16 mouse cellular contexts compared by ENCODE assay signal in genomic region chr2:142629523-142630312, GRCm38 (mm10).
DNase-seq lines count a peak whose midpoint lies in the region; ATAC-seq and TF ChIP-seq lines count a peak whose summit lies in the region.
"Had no signal": no experiment of that assay in that cellular context is flagged by ENCODE, and none has a peak within 500 bp of the region (broad histone marks: within the 10 kb centered on the region; RNA-seq: fewer than 3 reads in every experiment).

No protein-coding gene starts in this region.

- H3K27me3 ChIP-seq in liver, adult 2 months (ENCODE audit: control insufficient read depth, insufficient read depth, low read length), result no peaks in the 10 kb centered on the region
- H3K27me3 ChIP-seq in intestine, postnatal 0 days (replicated peaks; ENCODE audit: control insufficient read depth, insufficient read depth, low read length), result no peaks in the 10 kb centered on the region
- H3K27me3 ChIP-seq in forebrain, embryonic 12.5 days, result no peaks in the 10 kb centered on the region
- H3K27me3 ChIP-seq: embryonic facial prominence, embryonic 12.5 days; midbrain, embryonic 15.5 days had no signal

- peak; percentile 96 for ATAC-seq in intestine, postnatal 0 days
- no peak for ATAC-seq in forebrain, embryonic 12.5 days (ENCODE audit: low FRiP score)
- ATAC-seq: CD4-positive, CD25-positive, alpha-beta regulatory T cell, adult 4 months; midbrain, embryonic 15.5 days had no signal

- intact Hi-C loops in gastrocnemius, postnatal 14 days (cut with DNase I; ENCODE audit: low total_unique reads), result no loop called here

- no peaks in the 10 kb centered on the region for H3K9me3 ChIP-seq in intestine, postnatal 0 days (ENCODE audit: control insufficient read depth)
- no peaks in the 10 kb centered on the region for H3K9me3 ChIP-seq in forebrain, embryonic 12.5 days
- H3K9me3 ChIP-seq: embryonic facial prominence, embryonic 12.5 days; heart, embryonic 12.5 days; midbrain, embryonic 15.5 days had no signal

- no peaks in the 10 kb centered on the region for H3K79me2 ChIP-seq in liver, adult 2 months (ENCODE audit: control insufficient read depth, insufficient read depth, low read length)

- no peaks in the 10 kb centered on the region; the same call in 1 of the 2 replicates for H3K4me1 ChIP-seq in liver, adult 2 months (ENCODE audit: control insufficient read depth, insufficient read depth, low read length)
- H3K4me1 ChIP-seq in intestine, postnatal 0 days (replicated peaks; ENCODE audit: control insufficient read depth, insufficient read depth, low read length), result no peaks in the 10 kb centered on the region
- peaks cover 10% of the 10 kb centered on the region for H3K4me1 ChIP-seq in forebrain, embryonic 12.5 days
- H3K4me1 ChIP-seq: embryonic facial prominence, embryonic 12.5 days; heart, embryonic 12.5 days had no signal

- H3K9ac ChIP-seq in liver, adult 2 months (ENCODE audit: low read depth, low read length), result no peak overlapping the region
- H3K9ac ChIP-seq in intestine, postnatal 0 days (ENCODE audit: low read depth, low read length), result no peak overlapping the region
- no peak overlapping the region for H3K9ac ChIP-seq in forebrain, embryonic 12.5 days
- H3K9ac ChIP-seq: embryonic facial prominence, embryonic 12.5 days; heart, embryonic 12.5 days; midbrain, embryonic 15.5 days had no signal

- no peak for TF ChIP-seq POLR2A in liver, adult 2 months (IDR thresholded peaks at IDR 0.05; ENCODE audit: extremely low read depth, insufficient read depth, low read length)

- H3K4me3 ChIP-seq in liver, adult 2 months (ENCODE audit: insufficient read depth, low read depth, low read length), result no peak overlapping the region
- no peak overlapping the region for H3K4me3 ChIP-seq in intestine, postnatal 0 days (ENCODE audit: low read depth, low read length)
- no peak overlapping the region for H3K4me3 ChIP-seq in forebrain, embryonic 12.5 days (replicated peaks)
- H3K4me3 ChIP-seq: embryonic facial prominence, embryonic 12.5 days; heart, embryonic 12.5 days; left cerebral cortex, adult 2 months; midbrain, embryonic 15.5 days had no signal

- TF ChIP-seq CTCF in liver, adult 2 months (IDR thresholded peaks at IDR 0.05; ENCODE audit: low read depth, low read length), result no peak
- TF ChIP-seq CTCF in intestine, postnatal 0 days (IDR thresholded peaks at IDR 0.05; ENCODE audit: low read depth), result no peak

- no peak overlapping the region for H3K4me2 ChIP-seq in intestine, postnatal 0 days (replicated peaks; ENCODE audit: low read depth)
- no peak overlapping the region for H3K4me2 ChIP-seq in forebrain, embryonic 12.5 days
- H3K4me2 ChIP-seq: embryonic facial prominence, embryonic 12.5 days; heart, embryonic 12.5 days; midbrain, embryonic 15.5 days had no signal

- 87% methylated on average over 2 of the region's 2 CpGs for WGBS in liver, adult 2 months
- WGBS in intestine, postnatal 0 days, result 31% methylated on average over 2 of the region's 2 CpGs
- WGBS in forebrain, embryonic 12.5 days, result 79% methylated on average over 2 of the region's 2 CpGs

- DNase-seq in liver, adult 2 months (ENCODE audit: extremely low read depth, low read depth, low spot score), result peak; percentile 44
- DNase-seq in liver, result no peak
- peak; percentile 36 for DNase-seq in kidney, adult 9 months
- peak; percentile 63 to 74 for DNase-seq in kidney, postnatal 4 days
- no peak for DNase-seq in gastrocnemius, postnatal 14 days
- DNase-seq: adrenal gland, postnatal 14 days; gastrocnemius, postnatal 25 days; heart, postnatal 36 days; thymus, adult 2 months had no signal

- H3K36me3 ChIP-seq in liver, adult 2 months (ENCODE audit: control insufficient read depth, insufficient read depth, low read length), result peaks cover 3% of the 10 kb centered on the region; the same call in 1 of the 2 replicates
- no peaks in the 10 kb centered on the region for H3K36me3 ChIP-seq in intestine, postnatal 0 days (ENCODE audit: control insufficient read depth, insufficient read depth)
- no peaks in the 10 kb centered on the region for H3K36me3 ChIP-seq in forebrain, embryonic 12.5 days (replicated peaks)
- H3K36me3 ChIP-seq: embryonic facial prominence, embryonic 12.5 days; heart, embryonic 12.5 days; midbrain, embryonic 15.5 days had no signal

- no peak overlapping the region for H3K27ac ChIP-seq in liver, adult 2 months (replicated peaks; ENCODE audit: insufficient read depth, low read depth, low read length)
- H3K27ac ChIP-seq in intestine, postnatal 0 days (ENCODE audit: low read depth, low read length), result no peak overlapping the region
- no peak overlapping the region for H3K27ac ChIP-seq in forebrain, embryonic 12.5 days
- H3K27ac ChIP-seq: embryonic facial prominence, embryonic 12.5 days; left cerebral cortex, adult 2 months; midbrain, embryonic 15.5 days had no signal

Comparison
In these comparisons a context has a peak if more than half of its experiments do, and no peak if none do; other contexts are left out.
1. DNase-seq: peak in liver, adult 2 months (single experiment), kidney, adult 9 months (single experiment) and kidney, postnatal 4 days (2 of 2); none in liver (single experiment) and gastrocnemius, postnatal 14 days (single experiment).